Mouse (Mus musculus) c-Kit-negative CD71-positive TER-119-positive erythroid progenitor cells, embryonic 14.5 days (primary cell): ENCODE results near the gene Hes6.

ENCODE experiments used
- DNase-seq: peaks from one replicate; pipeline ENCODE4 v3.0.0-alpha.2; 2013; ENCODE audit warnings: low read depth, low spot score

The Hes6 gene

DNA sequence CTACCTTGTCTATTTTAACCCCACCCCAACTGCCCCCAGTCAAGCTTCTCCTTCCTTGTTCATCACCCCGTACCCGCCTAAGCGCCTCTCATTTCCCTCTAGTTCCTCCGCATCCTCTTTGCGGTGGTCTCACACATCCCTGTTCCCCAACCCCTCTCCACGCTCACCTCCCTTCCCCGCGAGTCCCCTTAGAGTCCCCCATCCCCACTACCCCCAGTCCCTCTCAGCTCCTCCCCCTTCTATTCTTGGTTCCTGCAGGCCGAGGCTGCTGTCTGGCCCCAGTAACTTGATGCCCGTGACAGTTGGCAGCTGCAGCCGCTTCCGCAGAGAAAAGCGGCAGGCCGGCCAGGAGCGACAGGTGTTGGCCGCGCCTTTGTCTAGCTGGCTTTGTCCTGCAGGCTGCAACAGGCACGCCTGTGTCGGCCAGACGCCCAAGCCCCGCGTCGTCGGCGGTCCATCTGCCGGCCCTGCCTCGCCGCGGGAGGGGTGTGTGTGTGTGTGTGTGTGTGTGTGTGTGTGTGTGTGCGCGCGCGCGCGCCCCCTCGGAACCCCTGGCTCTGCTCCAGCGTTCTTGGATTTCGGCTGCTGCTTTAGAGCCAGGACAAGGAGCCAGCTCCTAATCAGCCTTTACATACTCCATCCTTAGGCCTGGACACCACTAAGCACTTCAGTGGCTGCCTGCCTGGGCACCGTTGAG lies at the start of gene Hes6:
Gene Hes6 (minus strand): TSS at position 141 of the 697 bp plus-strand sequence.
- no peak for DNase-seq

DNA sequence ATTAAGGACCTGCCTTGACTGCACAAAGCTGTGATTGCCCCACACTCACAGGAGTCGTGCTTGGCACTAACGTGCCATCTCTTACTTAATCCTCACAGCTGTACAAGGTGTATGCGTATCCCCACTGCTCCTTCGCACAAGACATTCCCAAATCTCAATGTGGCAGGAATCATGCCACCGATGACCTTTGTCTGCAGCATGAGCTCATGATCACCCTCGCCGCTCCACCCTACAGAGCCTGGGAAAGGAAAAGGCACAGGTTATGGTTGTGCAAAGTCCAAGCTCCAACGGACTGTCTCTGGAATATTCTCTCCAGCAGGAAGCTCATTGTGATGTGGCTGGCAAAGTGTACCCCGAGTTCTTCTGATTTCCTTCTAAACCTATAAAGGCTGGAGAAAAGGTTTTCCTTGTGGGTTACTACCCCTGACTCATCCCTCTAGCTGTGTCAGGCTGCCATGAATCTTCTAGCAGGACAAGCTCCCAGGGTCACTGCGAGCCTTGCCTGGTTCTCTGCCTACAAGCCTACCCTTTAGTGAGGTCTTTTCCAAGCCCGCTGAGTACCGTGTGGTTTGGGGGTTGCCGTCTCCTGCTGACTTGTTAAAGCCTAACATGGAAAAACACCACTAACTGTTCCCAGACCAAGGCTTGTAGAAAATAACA lies 49.6 kb upstream of the Hes6 start:
- DNase-seq: no peak

DNA sequence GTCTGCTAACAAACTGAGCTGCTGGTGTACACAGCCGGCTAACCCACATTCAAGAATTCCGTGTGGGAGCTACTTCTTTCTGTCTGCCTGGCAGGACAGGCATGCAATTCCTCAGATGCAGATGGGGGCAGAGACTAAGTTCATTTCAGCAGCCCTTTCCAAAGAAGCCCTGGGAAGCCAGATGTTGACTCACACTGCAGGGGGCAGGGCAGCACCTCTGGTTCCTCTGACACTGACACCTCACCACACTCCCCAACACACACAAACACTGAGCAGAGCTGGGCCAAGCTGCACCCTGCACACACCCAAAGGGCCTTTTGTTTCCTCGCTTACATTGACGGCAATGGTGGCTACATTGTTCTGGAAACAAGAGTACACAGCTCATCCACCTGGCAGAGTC lies 46.7 kb upstream of the Hes6 start:
- no peak for DNase-seq

DNA sequence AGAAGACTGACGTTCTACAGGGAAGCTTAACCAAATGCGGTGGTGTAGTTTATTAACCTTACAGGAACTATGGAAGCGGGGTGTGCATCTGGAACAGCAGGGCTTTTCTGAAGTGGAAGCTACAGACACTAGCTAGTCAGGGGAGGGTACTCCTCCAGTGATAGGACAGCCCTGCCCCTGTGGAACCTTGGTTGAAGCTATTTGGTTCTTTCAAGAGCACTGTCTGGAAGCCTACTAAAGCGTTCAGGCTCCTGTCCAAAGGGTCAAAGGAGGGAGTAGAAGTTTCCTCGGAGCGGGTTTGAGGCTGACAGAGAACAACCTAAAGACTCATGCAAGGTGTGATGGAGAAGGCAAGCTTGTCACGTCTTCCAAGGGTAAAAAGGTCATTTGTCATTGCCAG lies 46.2 kb upstream of the Hes6 start:
- no peak for DNase-seq

- peak; percentile 97 for DNase-seq
Observed at GRCm38 (mm10) chr1:91459059-91459809, 45.4 kb upstream of the Hes6 start, which contains the start of gene Per2. Per2 (minus strand) TSS chr1:91459324.

DNA sequence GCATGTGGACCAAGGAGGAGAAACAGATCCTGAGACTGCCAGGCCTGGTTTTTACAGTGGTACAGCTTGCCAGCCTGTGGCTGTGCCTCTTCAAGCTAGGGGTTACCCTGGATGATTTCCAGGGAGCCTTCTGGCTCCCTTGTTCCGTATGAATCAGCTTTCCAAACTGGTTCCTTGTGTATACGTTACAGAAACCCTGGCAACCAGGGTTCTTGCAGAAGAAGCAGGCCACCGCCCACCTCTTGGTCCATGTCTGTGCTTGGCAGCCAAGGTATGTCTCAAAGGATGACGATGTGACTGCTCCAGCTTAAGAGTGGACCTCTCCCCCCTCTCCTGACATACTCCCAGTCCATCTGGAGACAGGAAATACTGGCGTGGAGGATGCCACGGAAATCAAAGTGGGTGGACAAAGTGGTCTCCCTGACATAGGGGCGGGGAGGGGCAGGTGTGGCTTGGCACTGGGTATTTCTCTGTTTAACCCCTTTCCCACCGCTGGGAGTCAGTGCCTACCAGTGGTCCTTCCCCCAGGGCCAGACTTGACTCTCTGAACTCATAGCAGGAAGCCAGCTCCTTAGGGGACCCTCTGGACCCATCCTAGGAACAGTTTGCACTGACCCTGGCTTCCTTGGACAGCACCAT lies 44.5 kb upstream of the Hes6 start:
- no peak for DNase-seq

DNA sequence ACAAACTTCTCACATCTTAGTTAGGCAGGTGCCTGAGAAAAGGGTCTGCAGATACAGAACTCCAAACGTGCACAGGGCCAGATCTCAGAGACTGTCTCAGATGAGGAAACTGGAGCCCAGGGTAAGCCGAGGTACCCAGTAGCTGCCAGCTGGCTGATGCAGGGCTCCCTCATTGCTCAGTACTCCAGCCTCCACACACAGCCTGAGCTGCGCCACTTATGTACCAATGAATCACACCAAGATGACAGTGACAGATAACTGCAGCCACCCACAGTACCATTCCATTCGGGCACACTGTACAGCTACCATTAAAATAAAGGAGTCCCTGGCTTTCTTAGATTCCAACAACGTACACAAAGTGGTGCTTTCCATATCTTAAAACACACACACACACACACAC lies 43.9 kb upstream of the Hes6 start:
- DNase-seq: no peak

- DNase-seq: no peak
Observed at GRCm38 (mm10) chr1:91457116-91457515, 43.3 kb upstream of the Hes6 start.

DNA sequence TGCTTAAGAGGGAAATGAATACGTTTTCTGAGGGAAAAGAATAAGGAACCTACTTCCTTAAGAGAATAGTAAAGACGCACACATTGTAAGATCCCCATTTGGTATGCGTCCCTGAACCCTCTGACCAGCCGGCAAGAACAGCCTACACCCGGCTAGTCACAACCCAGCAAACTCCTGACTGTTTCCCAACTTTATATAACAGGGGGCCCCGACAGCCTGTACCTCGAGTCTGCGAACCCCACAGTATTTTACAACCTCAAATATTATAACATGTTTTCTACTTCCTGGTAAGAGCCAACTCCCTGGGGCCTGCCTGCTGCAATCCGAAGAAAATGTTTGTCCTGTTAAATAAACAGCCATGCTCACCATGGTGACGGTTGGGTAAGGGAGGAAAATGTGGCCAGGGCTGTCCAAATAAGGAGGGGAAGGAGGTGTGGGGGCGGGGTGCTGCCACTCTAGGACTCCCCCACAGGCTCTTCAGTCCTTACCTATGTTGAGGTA lies 42.5 kb upstream of the Hes6 start:
- DNase-seq: no peak

- no peak for DNase-seq
Observed at GRCm38 (mm10) chr1:91455661-91456161, 41.9 kb upstream of the Hes6 start.

DNA sequence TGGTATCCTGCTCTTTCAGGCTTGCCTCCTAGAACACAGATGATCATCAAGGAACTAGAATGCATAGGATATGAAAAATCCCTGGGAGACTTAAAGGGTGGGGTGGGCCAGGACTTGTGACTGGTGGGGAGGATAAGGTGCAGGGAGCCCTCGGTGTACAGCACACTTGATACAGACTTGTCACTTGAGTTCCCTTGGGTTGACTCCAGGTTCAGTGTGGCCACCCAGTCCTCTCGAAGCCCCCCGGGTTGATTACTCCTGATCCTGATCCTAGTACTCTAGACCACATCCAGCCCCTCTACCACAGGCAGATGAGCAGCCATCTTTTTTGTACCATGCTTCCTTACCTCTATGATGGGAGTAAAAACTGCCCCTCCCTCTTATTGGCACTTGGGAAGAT lies 41.1 kb upstream of the Hes6 start:
- no peak for DNase-seq

DNA sequence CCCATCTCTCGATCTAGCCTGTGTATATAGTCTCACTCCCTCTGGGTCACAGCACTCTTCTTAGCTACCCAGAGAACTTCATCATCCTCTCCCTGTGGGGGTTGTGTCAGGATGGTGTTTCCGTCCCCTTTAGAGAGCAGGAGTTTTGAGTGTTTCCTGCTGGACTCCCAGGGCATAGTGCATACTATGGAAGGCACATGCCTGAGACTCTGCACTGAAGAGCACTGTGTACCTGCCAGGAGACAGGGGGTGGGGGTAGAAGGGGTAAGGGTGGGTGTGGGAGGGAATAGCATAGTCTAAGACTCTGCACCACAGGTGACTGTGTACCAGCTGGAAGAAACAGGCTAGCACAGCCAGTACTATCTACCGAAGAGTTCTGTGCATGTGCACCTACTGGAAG lies 40.5 kb upstream of the Hes6 start:
- no peak for DNase-seq

DNA sequence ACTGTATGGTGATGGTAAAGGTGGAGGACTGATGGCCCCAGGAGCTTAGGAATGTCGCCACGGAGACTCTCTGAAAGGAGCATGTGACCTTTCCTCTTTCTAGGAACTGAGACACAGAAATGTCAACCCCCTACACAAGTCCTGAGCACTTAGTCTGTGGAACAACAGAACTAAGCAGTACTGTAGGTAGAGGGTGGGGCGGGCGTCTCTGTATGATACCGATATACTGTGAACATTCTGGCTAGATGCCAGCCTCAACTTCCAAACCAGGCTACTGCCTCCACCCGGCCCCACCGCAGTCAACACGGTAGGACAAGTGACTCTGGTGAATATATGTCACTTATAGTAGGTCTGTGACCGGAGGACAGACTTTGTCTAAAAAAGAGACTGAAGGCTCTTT lies 40.1 kb upstream of the Hes6 start:
- DNase-seq: no peak

GRCm38 (mm10) chr1:91451547-91452084 lies 37.8 kb upstream of the Hes6 start:
- no peak for DNase-seq

DNA sequence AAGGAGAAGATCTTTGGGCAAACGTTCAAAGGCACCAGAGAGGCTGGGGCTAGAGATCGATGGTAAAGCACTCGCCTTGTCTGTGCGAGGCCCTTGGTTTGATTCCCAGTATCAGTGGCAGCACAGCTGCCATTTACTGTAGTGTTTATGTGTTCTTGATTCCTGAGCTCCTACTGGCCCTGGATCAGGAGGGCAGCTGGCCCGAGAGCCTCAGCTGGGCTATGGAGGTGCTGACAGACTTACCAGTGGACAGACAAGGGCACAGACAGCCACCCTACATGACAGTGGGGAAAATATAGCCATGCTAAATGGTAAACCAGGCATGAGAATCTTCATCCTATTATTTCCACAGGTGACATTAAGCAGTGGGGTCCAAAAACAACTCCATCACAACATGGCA lies 37.0 kb upstream of the Hes6 start:
- no peak for DNase-seq

DNA sequence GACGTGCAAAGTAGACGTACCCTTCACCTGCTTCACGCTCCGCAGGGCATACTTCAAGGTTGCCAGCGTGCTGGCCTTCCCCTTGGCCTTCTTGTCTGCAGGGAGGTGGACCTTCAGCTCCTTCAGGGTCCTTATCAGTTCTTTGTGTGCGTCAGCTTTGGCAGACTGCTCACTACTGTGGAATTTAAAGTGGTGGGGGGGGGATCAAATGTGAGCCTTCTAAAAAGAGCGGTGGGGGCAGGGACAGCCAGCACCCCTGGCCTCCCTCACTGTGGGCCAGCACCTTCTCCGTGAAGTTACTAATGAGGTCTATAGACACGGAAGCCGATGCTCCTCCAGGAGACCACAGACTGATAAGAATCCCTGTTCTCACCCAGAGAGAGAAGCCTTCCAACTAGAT lies 34.9 kb upstream of the Hes6 start:
- DNase-seq: no peak

DNA sequence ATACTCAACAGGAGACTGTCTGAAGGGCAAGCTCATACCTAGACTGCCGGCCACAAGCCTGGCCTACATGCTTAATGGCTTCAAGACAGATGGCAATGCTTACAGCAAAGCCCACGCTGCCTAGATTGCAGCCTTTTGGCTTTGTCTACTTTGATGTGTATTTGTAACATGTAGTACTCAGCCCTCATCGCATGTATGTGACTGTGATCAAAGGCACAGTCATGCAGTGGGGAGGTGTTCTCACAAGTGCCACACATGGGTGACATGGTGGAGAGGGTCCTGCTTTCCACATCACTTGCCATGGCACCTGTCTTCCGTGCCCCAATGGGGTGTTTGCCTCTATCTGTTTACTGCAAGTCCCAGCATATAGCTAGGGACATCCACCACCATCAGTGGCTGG lies 32.7 kb upstream of the Hes6 start:
- no peak for DNase-seq

DNA sequence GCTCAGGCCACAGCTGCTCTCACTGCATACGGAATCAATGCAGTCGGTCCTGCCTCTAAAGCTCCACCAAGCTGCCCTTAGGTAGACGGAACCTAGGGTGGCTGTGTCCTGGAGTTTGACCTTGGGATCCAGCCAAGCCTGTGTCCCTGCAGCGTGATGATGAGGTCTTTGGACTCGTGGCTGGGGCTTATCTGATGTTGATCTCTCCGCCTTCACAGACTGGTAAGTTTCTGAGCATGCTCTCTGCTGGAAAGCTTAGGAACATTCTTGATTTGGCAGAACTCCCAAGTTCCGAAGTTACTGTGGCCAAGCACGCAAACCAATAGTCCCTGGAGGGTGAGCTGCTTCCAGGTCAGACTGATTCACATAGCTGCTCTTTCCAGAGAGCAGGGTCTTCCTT lies 32.2 kb upstream of the Hes6 start:
- DNase-seq: no peak

GRCm38 (mm10) chr1:91444841-91445830 lies 31.3 kb upstream of the Hes6 start:
- DNase-seq: no peak

- no peak for DNase-seq
Observed at GRCm38 (mm10) chr1:91442350-91442990, 28.6 kb upstream of the Hes6 start.
